Mouse (Mus musculus): ENCODE measurements around the gene Trmt13.

GRCm38 (mm10) chr3:116542070-116542469, 72.3 kb downstream of the Trmt13 start:
- TF ChIP-seq POLR2A (IDR thresholded peaks at IDR 0.05; ENCODE audit: extremely low read depth, insufficient read depth, low read length) (no peak), CTCF (IDR thresholded peaks at IDR 0.05; ENCODE audit: low read depth, low read length) (no peak)
